Mouse (Mus musculus) G1E-ER4 (cell line): ENCODE results near the gene Ugt1a7c. TPM values are rescaled to one million over a fixed set of nuclear protein-coding genes. Genes with fewer than 3 reads are reported as not detected.
"Not testable (repeated sequence)": the region's sequence is repeated elsewhere in the genome, so short reads cannot be mapped to it uniquely, and the experiment has no call there.

Source experiments
- GATA1 ChIP-seq: IDR thresholded peaks from one replicate; pipeline ENCODE4 v1.8.0; 2012; ENCODE audit warnings: low read length, inconsistent platforms
- polyA plus RNA-seq: library from polyadenylated mRNA; stranded (reverse); fragments of >175 nt; gene quantifications from 2 replicates; pipeline ENCODE4 v1.2.3, GENCODE M21; 2012

The Ugt1a7c gene
- not detected in 2 replicates for polyA plus RNA-seq

DNA sequence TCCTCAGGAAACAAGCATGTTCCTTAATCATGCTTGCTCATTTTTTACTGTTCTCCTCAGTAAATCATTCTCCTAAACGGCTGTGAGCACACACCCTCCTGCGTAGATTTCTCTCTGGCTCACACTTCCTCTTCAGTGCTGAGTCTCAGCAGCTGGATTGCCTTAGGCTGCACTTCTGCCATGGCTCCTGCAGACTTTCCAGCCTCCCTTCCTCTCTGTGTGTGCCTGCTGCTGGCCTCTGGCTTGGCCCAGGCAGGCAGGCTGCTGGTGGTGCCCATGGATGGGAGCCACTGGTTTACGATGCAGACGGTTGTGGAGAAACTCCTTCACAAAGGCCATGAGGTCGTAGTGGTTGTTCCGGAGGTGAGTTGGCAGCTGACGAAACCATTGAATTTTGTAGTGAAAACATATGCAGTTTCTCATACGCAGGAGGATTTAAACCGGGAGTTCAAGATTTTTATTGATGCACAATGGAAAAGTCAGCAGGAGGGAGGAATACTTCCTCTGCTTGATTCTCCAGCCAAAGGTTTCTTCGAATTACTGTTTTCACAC lies at the start of gene Ugt1a7c:
Gene Ugt1a7c (plus strand): TSS at position 122 of the 552 bp plus-strand sequence.
- no peak for TF ChIP-seq GATA1

GRCm38 (mm10) chr1:88055088-88055487 lies 39.8 kb upstream of the Ugt1a7c start, which contains the start of gene Ugt1a10:
TSS of gene Ugt1a10 (plus strand) at chr1:88055388.
- no peak for TF ChIP-seq GATA1

DNA sequence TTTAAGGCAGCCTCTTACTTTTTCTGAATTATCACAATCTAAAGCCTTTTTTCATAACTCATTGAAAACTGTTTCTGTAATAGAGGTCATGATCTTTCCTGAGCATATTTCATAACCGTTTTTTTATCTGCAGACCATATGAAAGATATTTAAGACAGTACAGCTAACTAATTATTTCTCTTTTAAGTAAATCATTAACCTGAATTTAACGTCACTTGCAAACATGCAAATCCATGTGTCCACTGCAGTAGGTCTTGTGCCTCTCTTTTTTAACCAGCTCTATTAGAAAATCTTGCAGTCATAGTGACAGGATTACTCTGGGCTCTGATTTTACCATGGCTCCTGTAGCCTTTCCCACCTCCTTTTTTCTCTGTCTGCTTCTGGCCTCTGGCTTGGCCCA lies 24.4 kb upstream of the Ugt1a7c start, which contains the start of gene Ugt1a9:
Gene Ugt1a9 (plus strand): TSS at position 306 of the 400 bp plus-strand sequence.
- TF ChIP-seq GATA1, result no peak

DNA sequence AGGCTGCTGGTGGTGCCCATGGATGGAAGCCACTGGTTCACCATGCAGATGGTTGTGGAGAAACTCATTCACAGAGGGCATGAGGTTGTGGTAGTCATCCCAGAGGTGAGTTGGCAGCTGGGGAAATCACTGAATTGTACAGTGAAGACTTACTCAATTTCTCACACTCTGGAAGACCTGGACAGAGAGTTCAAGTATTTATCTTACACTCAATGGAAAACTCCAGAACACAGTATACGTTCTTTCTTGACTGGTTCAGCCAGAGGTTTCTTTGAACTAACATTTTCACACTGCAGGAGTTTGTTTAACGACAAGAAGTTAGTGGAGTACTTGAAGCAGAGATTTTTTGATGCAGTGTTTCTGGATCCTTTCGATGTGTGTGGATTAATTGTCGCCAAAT lies 24.0 kb upstream of the Ugt1a7c start:
- TF ChIP-seq GATA1, result no peak

GRCm38 (mm10) chr1:88074471-88074870 lies 20.4 kb upstream of the Ugt1a7c start:
- no peak for TF ChIP-seq GATA1

DNA sequence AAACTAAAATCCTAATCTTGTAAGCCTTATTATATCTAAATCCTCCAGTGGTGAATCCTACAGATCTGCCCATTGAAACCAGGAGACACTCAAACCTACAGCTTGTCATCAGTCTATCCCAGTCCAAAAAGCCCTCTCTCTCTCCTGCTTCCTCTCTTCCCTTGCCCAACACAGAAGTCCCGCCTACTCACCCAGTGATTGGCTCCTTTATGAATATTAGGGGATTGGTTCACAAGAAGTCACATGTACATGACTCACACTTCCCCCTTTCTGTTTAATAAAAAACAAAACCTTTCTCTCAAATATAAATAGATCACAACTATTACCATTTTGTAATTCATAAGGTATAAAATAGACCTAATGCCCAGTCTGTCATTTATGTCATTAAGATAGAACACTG lies 17.7 kb upstream of the Ugt1a7c start:
- no peak for TF ChIP-seq GATA1

DNA sequence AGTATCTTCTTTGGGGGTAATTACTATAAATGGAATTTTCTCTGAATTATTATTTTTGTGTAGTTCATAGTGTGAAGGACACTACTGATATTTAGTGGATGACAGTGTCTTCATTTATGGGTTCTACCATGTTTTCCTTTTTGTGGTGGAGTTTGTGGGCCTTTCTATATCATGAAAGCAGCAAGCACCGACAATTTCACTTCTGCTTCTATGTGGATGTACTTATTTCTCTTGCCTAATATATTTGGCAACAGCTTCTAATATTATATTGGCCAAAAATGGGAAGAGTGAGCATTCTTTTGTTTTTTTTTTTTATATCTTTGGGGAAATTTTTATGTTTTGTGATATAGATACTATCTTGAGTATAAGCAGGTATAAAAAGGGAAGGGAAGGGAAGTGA lies 13.2 kb upstream of the Ugt1a7c start:
- TF ChIP-seq GATA1, result no peak

DNA sequence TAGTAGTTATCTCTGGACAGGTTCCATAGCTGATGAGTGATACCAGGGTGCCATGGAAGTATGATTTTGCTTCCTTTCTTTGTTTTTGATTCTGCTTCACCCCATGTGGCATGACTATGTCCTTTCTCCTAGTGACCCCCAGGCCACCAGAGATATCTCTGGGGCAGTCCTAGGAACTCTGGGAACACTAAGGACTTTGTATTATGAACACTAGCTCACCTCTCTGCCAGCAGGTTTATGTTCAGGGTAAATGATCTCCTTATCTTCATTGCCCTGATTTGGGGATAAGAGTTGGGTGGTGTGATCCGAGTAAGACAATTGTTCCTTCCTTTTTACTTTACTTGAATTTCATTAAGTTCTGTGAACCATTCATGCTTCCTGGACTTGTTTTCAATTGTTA lies 8.7 kb upstream of the Ugt1a7c start:
- TF ChIP-seq GATA1, result no peak

GRCm38 (mm10) chr1:88087513-88087912 lies 7.3 kb upstream of the Ugt1a7c start, which contains the start of gene Ugt1a8:
TSS of gene Ugt1a8 (plus strand) at chr1:88087813.
- no peak for TF ChIP-seq GATA1

GRCm38 (mm10) chr1:88092341-88092740 lies 2.5 kb upstream of the Ugt1a7c start:
- no peak for TF ChIP-seq GATA1

GRCm38 (mm10) chr1:88103019-88103418 lies 8.2 kb downstream of the Ugt1a7c start, which contains the start of gene Ugt1a6b:
TSS of gene Ugt1a6b (plus strand) at chr1:88103252.
- TF ChIP-seq GATA1, result not testable (repeated sequence)

- TF ChIP-seq GATA1, result no peak
Observed at GRCm38 (mm10) chr1:88104667-88105430, 10.0 kb downstream of the Ugt1a7c start.

DNA sequence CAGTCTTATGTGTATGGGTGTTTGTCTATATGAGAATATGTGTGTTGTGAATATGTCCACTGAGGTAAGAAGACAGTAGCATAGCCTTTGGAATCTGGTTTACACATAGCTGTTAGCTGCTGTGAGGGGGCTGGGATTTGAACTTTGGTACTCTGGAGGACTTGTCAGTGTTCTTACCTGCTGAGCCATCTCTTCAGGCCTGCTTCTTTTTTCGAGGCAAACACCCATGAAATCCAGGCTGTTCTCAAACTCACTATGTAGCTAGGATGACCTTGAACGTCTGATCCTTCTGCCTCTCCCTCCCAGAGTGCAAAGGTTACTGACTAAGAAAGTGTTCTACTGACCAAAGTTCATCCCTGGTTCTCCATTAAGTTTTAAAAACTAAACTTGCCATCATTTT lies 10.8 kb downstream of the Ugt1a7c start:
- no peak for TF ChIP-seq GATA1

GRCm38 (mm10) chr1:88133908-88134456 lies 39.1 kb downstream of the Ugt1a7c start:
- no peak for TF ChIP-seq GATA1

GRCm38 (mm10) chr1:88134457-88135011 lies 39.7 kb downstream of the Ugt1a7c start, which contains the start of gene Ugt1a6a:
TSS of gene Ugt1a6a (plus strand) at chr1:88134809.
- TF ChIP-seq GATA1, result not testable (repeated sequence)

GRCm38 (mm10) chr1:88136646-88137045 lies 41.8 kb downstream of the Ugt1a7c start:
- TF ChIP-seq GATA1, result no peak
